Comparison of ENCODE assay signal across 34 mouse cellular contexts in genomic region chr2:93529602-93530001, GRCm38 (mm10). TPM values are rescaled to one million over a fixed set of nuclear protein-coding genes. Genes with fewer than 3 reads are reported as not detected.
DNase-seq lines count a peak whose midpoint lies in the region; ATAC-seq lines count a peak whose summit lies in the region.
"Had no signal": no experiment of that assay in that cellular context is flagged by ENCODE, and none has a peak within 500 bp of the region (broad histone marks: within the 10 kb centered on the region; RNA-seq: fewer than 3 reads in every experiment).

No protein-coding gene starts in this region.

- no peaks in the 10 kb centered on the region for H3K27me3 ChIP-seq in heart, embryonic 12.5 days (replicated peaks)
- peaks cover 16% of the 10 kb centered on the region; the same call in 1 of the 2 replicates for H3K27me3 ChIP-seq in limb, embryonic 13.5 days
- H3K27me3 ChIP-seq: forebrain, embryonic 15.5 days; liver, embryonic 15.5 days; midbrain, embryonic 12.5 days had no signal

- no peak overlapping the region for H3K4me2 ChIP-seq in heart, embryonic 12.5 days
- H3K4me2 ChIP-seq in limb, embryonic 13.5 days (replicated peaks) = no peak overlapping the region
- H3K4me2 ChIP-seq: forebrain, embryonic 15.5 days; liver, embryonic 15.5 days; midbrain, embryonic 12.5 days had no signal

- no peak overlapping the region for H3K27ac ChIP-seq in heart, embryonic 12.5 days (ENCODE audit: poor library complexity, severe bottlenecking)
- H3K27ac ChIP-seq in limb, embryonic 13.5 days = no peak overlapping the region; the same call in 1 of the 2 replicates
- H3K27ac ChIP-seq: forebrain, embryonic 15.5 days; hindbrain, postnatal 0 days; liver, embryonic 15.5 days; midbrain, embryonic 12.5 days had no signal

- no peaks in the 10 kb centered on the region for H3K36me3 ChIP-seq in heart, embryonic 12.5 days
- H3K36me3 ChIP-seq in limb, embryonic 13.5 days = no peaks in the 10 kb centered on the region
- H3K36me3 ChIP-seq: forebrain, embryonic 15.5 days; liver, embryonic 15.5 days; midbrain, embryonic 12.5 days had no signal

- ATAC-seq in heart, embryonic 12.5 days (ENCODE audit: insufficient number of reproducible peaks, low FRiP score) = no peak
- ATAC-seq in limb, embryonic 13.5 days (ENCODE audit: low FRiP score, low read depth) = no peak
- ATAC-seq: forebrain, embryonic 15.5 days; hindbrain, postnatal 0 days; lung, postnatal 0 days had no signal

- no peaks in the 10 kb centered on the region for H3K9me3 ChIP-seq in heart, embryonic 12.5 days (replicated peaks)
- no peaks in the 10 kb centered on the region for H3K9me3 ChIP-seq in limb, embryonic 13.5 days
- H3K9me3 ChIP-seq: forebrain, embryonic 15.5 days; liver, embryonic 15.5 days; midbrain, embryonic 12.5 days had no signal

- WGBS in heart, embryonic 12.5 days = 37% methylated on average over 4 of the region's 4 CpGs
- WGBS in limb, embryonic 13.5 days = 29% methylated on average over 4 of the region's 4 CpGs

- no peak overlapping the region for H3K9ac ChIP-seq in heart, embryonic 12.5 days
- peak overlapping the region; percentile 26; the same call in 1 of the 2 replicates for H3K9ac ChIP-seq in limb, embryonic 13.5 days
- H3K9ac ChIP-seq: forebrain, embryonic 15.5 days; liver, embryonic 15.5 days; midbrain, embryonic 12.5 days had no signal

- H3K4me3 ChIP-seq in heart, embryonic 12.5 days = no peak overlapping the region
- H3K4me3 ChIP-seq in limb, embryonic 13.5 days = no peak overlapping the region
- H3K4me3 ChIP-seq: forebrain, embryonic 15.5 days; liver, embryonic 15.5 days; midbrain, embryonic 12.5 days had no signal

- peak; percentile 15 for DNase-seq in heart, postnatal 4 days
- peak; percentile 12 for DNase-seq in kidney, postnatal 14 days
- DNase-seq in kidney, adult 18-20 months = no peak
- DNase-seq in right cerebral cortex, adult 2 months (ENCODE audit: low spot score in 2 of 2) = peak; percentile 15 to 19
- DNase-seq in right cerebral cortex, postnatal 10 days (ENCODE audit: low spot score in 2 of 2) = no peak
- no peak for DNase-seq in cerebellum, postnatal 14 days
- DNase-seq: adrenal gland, adult 2 months; cerebellum, adult 2 months; cerebellum, postnatal 36 days; embryo, embryonic 11 days; gastrocnemius, postnatal 14 days; liver; thymus, postnatal 25 days had no signal

- H3K4me1 ChIP-seq in heart, embryonic 12.5 days (replicated peaks) = 0 out of 2 replicates have a peak, but pooled peaks cover 4% of the 10 kb centered on the region
- peaks cover 13% of the 10 kb centered on the region for H3K4me1 ChIP-seq in limb, embryonic 13.5 days
- H3K4me1 ChIP-seq: forebrain, embryonic 15.5 days; liver, embryonic 15.5 days; midbrain, embryonic 12.5 days had no signal

RNA-seq across cellular contexts. Expression of gene Gm10803, which starts 30.8 kb away (rescaled TPM):
- not detected for total RNA-seq in heart, postnatal 4 days (2021)
- not detected in 2 replicates for polyA plus RNA-seq in heart, embryonic 12.5 days (2016; fragmentation: Nextera tagmentation; extraction: Ambion mirVana)
- not detected in 2 replicates for polyA plus RNA-seq in limb, embryonic 13.5 days (2015; fragmentation: Nextera tagmentation; extraction: Ambion mirVana)
- total RNA-seq: adrenal gland, adult 2 months; gastrocnemius, postnatal 14 days; heart, adult 18-20 months; hindbrain, postnatal 0 days; layer of hippocampus, adult 8-10 months; left cerebral cortex, adult 18-20 months; left cerebral cortex, postnatal 25 days; megakaryocyte progenitor cell, adult 5-6 weeks; MEL; monocyte, adult 5-6 weeks; neutrophil, adult 5-6 weeks had no signal
- polyA plus RNA-seq: adrenal gland, adult 2 months; C2C12; cerebellum, adult 2 months; embryonic facial prominence, embryonic 14.5 days; forebrain, embryonic 15.5 days; heart, embryonic 16.5 days; hindbrain, embryonic 11.5 days; hindbrain, postnatal 0 days; kidney, embryonic 16.5 days; liver, embryonic 15.5 days; lung, postnatal 0 days; midbrain, embryonic 12.5 days; spleen, adult 2 months had no signal

Comparison
In these comparisons a context has a peak if more than half of its experiments do, and no peak if none do; other contexts are left out.
1. DNase-seq: peak in heart, postnatal 4 days (single experiment), kidney, postnatal 14 days (single experiment) and right cerebral cortex, adult 2 months (2 of 2); none in kidney, adult 18-20 months (single experiment), right cerebral cortex, postnatal 10 days (0 of 2) and cerebellum, postnatal 14 days (0 of 2).